13 mouse cellular contexts compared by ENCODE assay signal in the genomic region with DNA sequence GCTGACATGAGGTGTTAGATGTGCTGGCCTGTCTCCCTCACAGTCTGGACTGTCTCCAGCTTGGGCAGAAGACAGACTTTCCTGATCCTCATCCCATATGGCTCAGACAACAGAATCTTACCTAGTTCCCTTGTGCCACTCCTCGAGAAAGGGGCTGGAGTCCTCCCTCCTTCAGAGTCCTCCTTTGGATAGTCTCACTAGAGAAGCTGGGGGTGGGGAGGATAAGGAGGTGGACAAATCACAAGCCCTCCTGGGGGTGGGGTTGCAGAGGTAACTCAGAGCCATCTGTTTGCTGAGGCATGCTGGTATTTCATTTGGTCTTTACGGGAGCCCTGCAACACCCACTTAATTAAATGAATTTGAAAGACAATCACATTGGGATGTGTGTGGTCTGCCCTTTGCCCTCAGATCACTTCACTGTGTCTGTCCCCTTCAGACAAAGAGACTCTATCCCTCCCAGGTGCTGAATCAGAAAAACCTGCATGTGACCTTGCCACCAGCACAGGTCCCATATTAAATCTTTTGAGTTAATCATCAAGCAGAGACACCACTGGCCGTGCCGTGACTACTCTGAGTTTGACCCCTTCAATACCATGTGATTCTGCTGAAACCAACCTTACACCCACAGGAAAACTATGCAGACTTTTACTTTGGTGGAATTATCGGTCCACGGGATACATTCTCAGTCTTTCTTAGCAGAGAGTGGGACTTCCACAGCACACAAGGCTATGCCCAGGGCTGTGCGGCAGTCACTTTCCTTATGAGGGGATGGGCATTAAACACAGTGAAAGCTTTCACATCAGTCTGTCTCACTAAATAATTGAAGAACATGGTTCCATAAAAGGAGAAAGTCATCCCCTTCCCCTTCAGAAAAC. TPM values are rescaled to one million over a fixed set of nuclear protein-coding genes. Genes with fewer than 3 reads are reported as not detected.
DNase-seq lines count a peak whose midpoint lies in the region; ATAC-seq and TF ChIP-seq lines count a peak whose summit lies in the region.
"Had no signal": no experiment of that assay in that cellular context is flagged by ENCODE, and none has a peak within 500 bp of the region (broad histone marks: within the 10 kb centered on the region; RNA-seq: fewer than 3 reads in every experiment).

No protein-coding gene starts in this region.

- DNase-seq in hindbrain, embryonic 10.5 days (ENCODE audit: low spot score): no peak
- DNase-seq in WW6 (ENCODE audit: low read depth, low spot score): peak; percentile 78
- peak; percentile 40 for DNase-seq in embryonic facial prominence, embryonic 10.5 days (ENCODE audit: low spot score)
- peak; percentile 65 to 83 for DNase-seq in kidney, postnatal 36 days
- DNase-seq in urinary bladder, adult 2 months (ENCODE audit: low spot score): no peak
- DNase-seq in left cerebral cortex, adult 2 months (ENCODE audit: extremely low spot score in 1 of 2, low spot score in 2 of 2): no peak
- DNase-seq: thymus, postnatal 4 days had no signal

- intact Hi-C loops in left cerebral cortex, adult 2 months (cut with DNase I): loop anchor here (5.0 to 10.0 kb wide), 3 partner anchors 162 to 247 kb away; partner anchors contain the start of gene Ramp3

- no peaks in the 10 kb centered on the region for H3K9me3 ChIP-seq in hindbrain, embryonic 10.5 days
- no peaks in the 10 kb centered on the region for H3K9me3 ChIP-seq in hindbrain, embryonic 13.5 days
- no peaks in the 10 kb centered on the region for H3K9me3 ChIP-seq in embryonic facial prominence, embryonic 10.5 days
- H3K9me3 ChIP-seq: embryonic facial prominence, embryonic 15.5 days had no signal

- no peak for ATAC-seq in hindbrain, embryonic 13.5 days (ENCODE audit: low FRiP score)
- ATAC-seq in erythroid progenitor cell, adult 5-6 weeks (replicated peaks; ENCODE audit: low FRiP score, poor library complexity, severe bottlenecking): no peak
- ATAC-seq: inflammation-experienced regulatory T-cells, adult 6 months had no signal

- H3K27ac ChIP-seq in hindbrain, embryonic 10.5 days: peak overlapping the region; percentile 70
- no peak overlapping the region for H3K27ac ChIP-seq in hindbrain, embryonic 13.5 days
- peak overlapping the region; percentile 69 for H3K27ac ChIP-seq in embryonic facial prominence, embryonic 10.5 days (replicated peaks)
- H3K27ac ChIP-seq in left cerebral cortex, adult 2 months: no peak overlapping the region
- H3K27ac ChIP-seq: embryonic facial prominence, embryonic 15.5 days had no signal

- no peaks in the 10 kb centered on the region for H3K36me3 ChIP-seq in hindbrain, embryonic 10.5 days
- H3K36me3 ChIP-seq in hindbrain, embryonic 13.5 days: no peaks in the 10 kb centered on the region
- no peaks in the 10 kb centered on the region for H3K36me3 ChIP-seq in embryonic facial prominence, embryonic 10.5 days (replicated peaks)
- H3K36me3 ChIP-seq: embryonic facial prominence, embryonic 15.5 days had no signal

- 31% methylated on average over 7 of the region's 7 CpGs for WGBS in hindbrain, embryonic 10.5 days
- 26% methylated on average over 7 of the region's 7 CpGs for WGBS in hindbrain, embryonic 13.5 days
- WGBS in embryonic facial prominence, embryonic 10.5 days: 29% methylated on average over 7 of the region's 7 CpGs

- peaks cover 3% of the 10 kb centered on the region; the same call in 1 of the 2 replicates for H3K27me3 ChIP-seq in hindbrain, embryonic 10.5 days (ENCODE audit: insufficient read depth, poor library complexity, severe bottlenecking)
- no peaks in the 10 kb centered on the region for H3K27me3 ChIP-seq in hindbrain, embryonic 13.5 days
- no peaks in the 10 kb centered on the region for H3K27me3 ChIP-seq in embryonic facial prominence, embryonic 10.5 days (replicated peaks; ENCODE audit: low read depth, poor library complexity, severe bottlenecking)
- H3K27me3 ChIP-seq: embryonic facial prominence, embryonic 15.5 days had no signal

- H3K9ac ChIP-seq in hindbrain, embryonic 13.5 days: no peak overlapping the region
- H3K9ac ChIP-seq: embryonic facial prominence, embryonic 15.5 days had no signal

- peaks cover 18% of the 10 kb centered on the region for H3K4me1 ChIP-seq in hindbrain, embryonic 10.5 days (replicated peaks)
- peaks cover 13% of the 10 kb centered on the region for H3K4me1 ChIP-seq in hindbrain, embryonic 13.5 days (replicated peaks)
- H3K4me1 ChIP-seq in embryonic facial prominence, embryonic 10.5 days: peaks cover 17% of the 10 kb centered on the region

- no peak for TF ChIP-seq CTCF in left cerebral cortex, adult 2 months (IDR thresholded peaks at IDR 0.05)

- no peak overlapping the region for H3K4me2 ChIP-seq in hindbrain, embryonic 13.5 days
- H3K4me2 ChIP-seq: embryonic facial prominence, embryonic 15.5 days had no signal

- H3K4me3 ChIP-seq in hindbrain, embryonic 10.5 days: no peak overlapping the region
- H3K4me3 ChIP-seq in hindbrain, embryonic 13.5 days: no peak overlapping the region
- H3K4me3 ChIP-seq in embryonic facial prominence, embryonic 10.5 days: no peak overlapping the region
- H3K4me3 ChIP-seq in left cerebral cortex, adult 2 months: no peak overlapping the region
- H3K4me3 ChIP-seq: embryonic facial prominence, embryonic 15.5 days had no signal

RNA-seq across cellular contexts. Expression of gene Gm11983, which starts 57.7 kb away (rescaled TPM):
- polyA plus RNA-seq in hindbrain, embryonic 10.5 days (2016; fragmentation: Nextera tagmentation; extraction: Ambion mirVana): not detected in 2 replicates
- polyA plus RNA-seq in hindbrain, embryonic 13.5 days (2015; fragmentation: Nextera tagmentation; extraction: Ambion mirVana): not detected in 2 replicates
- not detected in 2 replicates for polyA plus RNA-seq in embryonic facial prominence, embryonic 10.5 days (2016; fragmentation: Nextera tagmentation; extraction: Ambion mirVana)
- not detected in 2 replicates for total RNA-seq in erythroid progenitor cell, adult 5-6 weeks (2015; ENCODE audit: low replicate concordance)
- not detected in 2 replicates for total RNA-seq in erythroid progenitor cell, adult 5-6 weeks (2017; ENCODE audit: low replicate concordance)
- not detected in 2 replicates for polyA plus RNA-seq in urinary bladder, adult 2 months (2012; rRNA removed)
- total RNA-seq in left cerebral cortex, adult 2 months (2021): not detected
- total RNA-seq: adrenal gland, adult 18-20 months; granulocyte monocyte progenitor cell, adult 5-6 weeks had no signal
- polyA plus RNA-seq: embryonic facial prominence, embryonic 15.5 days; inflammation-experienced regulatory T-cells, adult 6 months had no signal

Comparison
In these comparisons a context has a peak if more than half of its experiments do, and no peak if none do; other contexts are left out.
1. H3K27ac ChIP-seq: peak in hindbrain, embryonic 10.5 days (single experiment) and embryonic facial prominence, embryonic 10.5 days (single experiment); none in hindbrain, embryonic 13.5 days (single experiment) and left cerebral cortex, adult 2 months (single experiment).
2. DNase-seq: peak in WW6 (single experiment), embryonic facial prominence, embryonic 10.5 days (single experiment) and kidney, postnatal 36 days (2 of 2); none in hindbrain, embryonic 10.5 days (single experiment), urinary bladder, adult 2 months (single experiment) and left cerebral cortex, adult 2 months (0 of 2).